Mouse (Mus musculus): ENCODE results near the gene Uevld. TPM values are rescaled to one million over a fixed set of nuclear protein-coding genes. Genes with fewer than 3 reads are reported as not detected.

The Uevld gene
- total RNA-seq, 2 experiments from 2014 or later, result 10.2 to 13.3 TPM

DNA sequence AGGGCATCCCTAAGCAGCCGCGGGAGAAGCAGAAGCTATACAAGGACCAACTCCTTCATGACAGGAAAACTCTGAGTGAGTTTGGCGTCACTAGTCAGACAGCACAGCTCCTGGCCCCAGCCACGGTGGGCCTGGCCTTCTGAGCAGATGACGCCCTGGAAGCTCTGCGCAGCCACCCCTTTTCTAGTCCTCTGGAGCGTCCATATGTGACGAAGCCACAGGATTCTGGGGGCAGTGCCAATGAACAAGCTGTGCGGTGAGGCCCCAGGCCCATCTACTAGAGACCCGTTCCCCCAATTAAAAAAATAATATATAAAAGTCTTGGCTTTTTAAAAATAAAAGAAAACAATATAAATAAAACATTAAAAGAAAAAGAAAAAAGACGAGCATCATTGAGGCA lies 17.1 kb upstream of the Uevld start:
- DNase-seq (ENCODE audit: low spot score in 2 of 2), result no peak
- intact Hi-C loops (cut with DNase I), result no loop called here

DNA sequence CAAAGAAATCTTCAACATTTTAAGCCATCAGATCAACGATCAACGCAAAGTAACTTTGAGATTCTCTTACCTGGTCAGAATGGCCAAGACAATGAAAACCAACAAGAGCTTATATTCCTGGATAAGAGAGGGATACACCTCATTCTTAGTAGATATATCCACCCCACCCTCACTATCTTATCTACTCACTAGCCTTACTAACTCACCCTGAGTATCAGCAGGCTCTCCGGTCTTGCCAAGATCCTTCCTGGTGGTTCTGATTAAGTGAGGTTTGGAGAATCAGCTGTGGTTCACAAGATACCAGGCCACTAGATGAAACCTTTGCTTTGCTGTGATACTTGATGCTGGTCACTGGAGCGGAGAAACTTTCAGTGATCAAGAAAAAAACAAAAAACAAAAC lies 16.3 kb upstream of the Uevld start:
- intact Hi-C loops (cut with DNase I), result no loop called here
- no peak for DNase-seq (ENCODE audit: low spot score in 2 of 2)

DNA sequence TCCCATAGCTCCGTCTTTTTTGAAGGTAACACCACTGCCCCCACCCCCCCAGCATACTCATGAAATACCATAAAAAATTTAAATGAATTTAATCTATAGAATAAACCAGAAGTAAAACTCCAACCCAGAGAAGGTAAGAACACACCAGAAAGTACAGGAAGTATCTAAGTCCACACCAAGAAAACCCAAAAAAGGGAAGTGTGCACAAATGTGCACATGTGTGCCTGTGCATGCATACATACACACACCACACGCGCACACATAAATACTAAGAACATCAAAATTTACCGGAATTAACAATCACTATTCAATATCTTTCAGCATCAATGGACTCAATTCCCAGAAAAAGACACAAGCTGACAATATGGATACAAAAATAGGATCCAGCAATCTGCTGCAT lies 11.6 kb upstream of the Uevld start:
- intact Hi-C loops (cut with DNase I), result no loop called here
- no peak for DNase-seq (ENCODE audit: low spot score in 2 of 2)

DNA sequence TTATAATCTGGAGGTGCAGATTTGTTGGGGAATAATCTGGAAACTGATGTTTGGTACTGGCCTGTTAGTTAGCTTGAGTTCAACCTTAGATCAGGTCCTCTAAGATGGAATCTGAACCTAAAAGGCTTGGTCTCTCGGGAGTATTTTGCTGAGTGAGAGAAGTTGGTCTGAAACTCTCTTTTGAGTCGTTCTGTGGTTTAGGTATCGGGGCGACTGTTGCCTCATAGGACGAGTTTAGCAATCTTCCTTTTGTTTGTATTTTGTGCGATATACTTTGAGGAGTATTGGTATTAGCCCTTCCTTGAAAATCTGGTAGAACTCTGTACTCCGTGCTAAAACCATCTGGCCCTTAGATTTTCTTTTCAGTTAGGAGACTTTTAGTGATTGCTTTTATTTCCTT lies 5.7 kb upstream of the Uevld start:
- intact Hi-C loops (cut with DNase I), result loop anchor here (5.0 kb wide), 1 partner anchor 108 kb away; no protein-coding TSS in a partner anchor
- no peak for DNase-seq (ENCODE audit: low spot score in 2 of 2)

DNA sequence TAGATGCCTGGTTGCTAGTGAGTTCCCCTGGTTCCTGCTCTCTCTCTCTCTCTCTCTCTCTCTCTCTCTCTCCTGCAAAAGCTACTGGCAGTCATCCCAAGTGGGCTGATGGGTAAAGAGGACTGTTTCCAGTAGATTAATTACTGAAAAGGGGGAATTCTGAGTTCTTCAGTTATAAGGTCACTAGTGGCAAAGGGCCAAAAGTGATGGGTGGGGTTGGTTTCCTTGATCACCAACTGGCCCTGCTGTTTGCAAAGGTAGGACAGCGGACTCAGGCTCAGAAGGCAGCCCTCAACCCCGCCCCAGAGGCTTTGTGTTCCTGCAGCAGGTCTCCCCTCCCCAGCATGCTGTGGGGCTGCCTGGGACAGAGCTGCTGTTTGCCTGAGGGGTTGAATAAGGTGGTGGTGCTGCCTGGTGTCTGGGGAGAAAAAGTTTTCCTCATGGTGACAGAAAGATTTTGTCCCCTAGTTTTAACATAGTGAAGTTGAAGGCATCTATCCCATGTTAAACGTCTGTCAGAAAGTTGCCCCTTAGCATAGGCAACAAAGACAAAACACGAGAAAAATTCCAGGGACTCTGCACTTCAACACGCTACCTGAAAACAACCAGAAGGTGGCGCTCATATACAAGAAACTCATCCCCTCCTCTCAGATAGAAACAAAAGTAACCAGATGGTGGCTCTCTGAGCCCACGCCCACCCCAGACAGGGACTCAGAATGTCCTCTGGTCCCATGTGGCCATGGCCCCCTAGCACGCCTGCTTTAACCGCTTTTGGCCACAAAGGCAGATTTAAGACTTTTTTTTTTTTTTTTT lies 4.7 kb upstream of the Uevld start:
- intact Hi-C loops (cut with DNase I), result loop anchor here (1.0 to 5.0 kb wide), 3 partner anchors 52 to 187 kb away; no protein-coding TSS in a partner anchor

DNA sequence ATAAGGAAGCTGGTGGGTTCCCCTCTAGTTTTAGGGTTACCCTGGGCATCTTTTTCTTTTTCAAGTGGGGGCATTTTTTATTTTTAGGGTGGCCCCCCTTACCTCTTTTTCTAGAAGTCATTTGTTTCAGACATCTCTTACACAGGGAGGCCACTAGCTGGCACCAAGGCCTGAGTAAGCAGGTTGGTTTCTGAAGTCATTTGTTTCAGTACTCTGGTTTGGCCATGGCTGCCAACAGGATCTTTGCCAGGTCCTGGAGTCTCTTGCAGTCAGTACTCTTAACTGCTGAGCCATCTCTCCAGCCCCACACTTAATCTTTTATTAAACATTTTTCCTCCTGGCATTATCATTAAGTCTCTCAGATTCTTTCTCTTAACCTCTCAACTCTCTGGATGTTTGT lies 3.8 kb upstream of the Uevld start:
- intact Hi-C loops (cut with DNase I), result loop anchor here (5.0 kb wide), 1 partner anchor 110 kb away; no protein-coding TSS in a partner anchor
- no peak for DNase-seq (ENCODE audit: low spot score in 2 of 2)

More for the DNA sequence above, 4.7 kb upstream of the Uevld start:
- peak; percentile 78 to 84 for DNase-seq (ENCODE audit: low spot score in 2 of 2)

DNA sequence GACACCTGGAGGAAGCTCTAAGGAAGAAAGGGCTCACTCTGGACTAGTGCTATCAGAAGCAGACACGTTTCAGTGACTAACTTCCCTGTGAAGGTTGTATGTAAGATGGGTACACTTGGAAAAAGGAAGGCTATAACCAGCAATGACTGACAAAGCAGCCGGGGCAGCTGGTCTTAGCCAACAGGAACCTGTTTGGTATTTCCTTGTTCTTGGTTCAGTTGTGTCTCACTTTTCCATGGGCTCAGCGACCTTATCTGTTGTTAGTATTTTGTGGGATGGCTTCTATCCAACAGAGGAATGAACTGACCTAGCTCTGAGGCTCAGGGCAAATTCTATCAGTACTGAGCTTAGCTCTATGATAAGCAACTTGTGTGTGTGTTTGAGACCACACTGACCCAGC lies 2.7 kb upstream of the Uevld start:
- no peak for DNase-seq (ENCODE audit: low spot score in 2 of 2)
- intact Hi-C loops (cut with DNase I), result loop anchor here (5.0 kb wide), 1 partner anchor 111 kb away; no protein-coding TSS in a partner anchor

DNA sequence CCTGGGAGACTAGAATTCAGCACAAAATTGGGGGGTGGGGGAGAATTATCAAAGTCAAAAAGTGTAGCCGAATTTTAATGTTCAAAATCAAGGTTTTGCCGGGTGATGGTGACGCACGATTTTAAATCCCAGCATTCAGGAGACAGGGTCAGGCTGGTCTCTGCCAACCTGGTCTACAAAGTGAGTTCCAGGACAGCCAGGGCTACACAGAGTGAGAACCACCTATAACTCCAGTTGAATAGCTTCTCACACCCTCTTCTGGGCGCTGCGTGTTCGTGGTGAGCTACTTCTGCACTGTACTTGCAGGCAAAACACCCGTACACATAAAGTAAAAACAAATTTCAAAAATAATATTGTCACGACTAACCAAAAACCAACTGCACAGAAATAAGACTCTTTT lies 526 bp upstream of the Uevld start:
- no peak for DNase-seq (ENCODE audit: low spot score in 2 of 2)
- intact Hi-C loops (cut with DNase I), result loop anchor here (2.0 kb wide), 1 partner anchor 50 kb away; the partner anchor contains the start of gene Spty2d1

DNA sequence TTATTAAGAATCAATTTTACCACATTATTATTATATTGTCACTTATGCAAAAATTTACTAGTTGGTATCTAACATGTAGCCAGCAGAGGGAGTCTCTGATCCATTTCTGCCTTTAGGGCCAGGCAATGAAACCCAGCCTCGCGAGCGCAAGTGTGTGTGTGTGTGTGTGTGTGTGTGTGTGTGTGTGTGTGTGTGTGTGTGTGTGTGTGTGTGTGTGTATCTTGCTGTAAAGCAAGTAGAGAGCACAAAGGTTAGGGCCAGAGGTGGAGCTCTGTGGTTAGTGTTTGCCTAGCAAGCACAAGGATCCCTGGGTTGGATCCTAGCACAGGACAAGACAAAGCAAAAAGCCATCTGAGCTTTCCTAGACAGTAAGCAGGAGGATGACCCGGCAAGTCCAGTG lies 22.5 kb downstream of the Uevld start:
- intact Hi-C loops (cut with DNase I), result no loop called here
- DNase-seq (ENCODE audit: low spot score in 2 of 2), result peak; percentile 19 to 20

- intact Hi-C loops (cut with DNase I), result no loop called here
Observed at GRCm38 (mm10) chr7:46934788-46935187, 23.5 kb downstream of the Uevld start.

GRCm38 (mm10) chr7:46931370-46931769 lies 27.0 kb downstream of the Uevld start:
- intact Hi-C loops (cut with DNase I), result no loop called here

More at GRCm38 (mm10) chr7:46934788-46935187, 23.5 kb downstream of the Uevld start:
- DNase-seq (ENCODE audit: low spot score in 2 of 2), result no peak

GRCm38 (mm10) chr7:46928291-46928690 lies 30.0 kb downstream of the Uevld start:
- intact Hi-C loops (cut with DNase I), result no loop called here
- no peak for DNase-seq (ENCODE audit: low spot score in 2 of 2)

More at GRCm38 (mm10) chr7:46931370-46931769, 27.0 kb downstream of the Uevld start:
- no peak for DNase-seq (ENCODE audit: low spot score in 2 of 2)

GRCm38 (mm10) chr7:46922075-46922474 lies 36.3 kb downstream of the Uevld start:
- intact Hi-C loops (cut with DNase I), result no loop called here

DNA sequence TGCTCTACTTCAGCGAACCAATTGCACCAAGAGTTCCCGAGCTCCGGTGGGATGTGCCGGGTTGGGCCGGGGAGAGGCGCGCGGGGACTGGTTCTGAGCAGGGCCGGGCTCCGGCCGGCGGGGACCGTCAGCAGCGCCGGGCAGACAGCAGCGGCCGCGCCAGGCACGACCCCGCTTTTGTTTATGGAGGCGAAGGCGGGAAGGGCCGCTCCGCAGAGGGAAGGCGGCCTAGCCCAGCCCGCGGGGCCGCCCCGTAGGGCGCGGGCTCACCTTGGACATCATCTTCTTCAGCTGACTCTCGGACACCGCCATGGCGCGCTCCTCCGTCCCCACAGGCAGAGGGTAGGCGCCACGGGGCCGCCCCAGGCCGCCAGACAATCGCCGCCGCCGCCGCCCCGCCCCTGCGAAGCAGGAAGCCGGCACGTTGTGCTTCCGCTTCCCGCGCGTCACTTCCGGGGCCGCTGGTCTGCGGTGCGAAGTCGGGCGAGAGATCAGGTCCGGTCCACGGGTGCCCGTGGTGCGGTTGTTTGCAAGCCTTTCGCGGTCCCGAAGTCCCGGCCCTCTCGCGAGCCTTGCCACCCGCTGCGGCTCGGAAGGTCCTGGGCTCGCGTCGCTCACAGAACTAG lies 38.7 kb downstream of the Uevld start, which contains the start of gene Tsg101:
TSS of gene Tsg101 (minus strand) at position 419 of the 626 bp plus-strand sequence.
- intact Hi-C loops (cut with DNase I), result no loop called here
- peak; percentile 91 to 94 for DNase-seq (ENCODE audit: low spot score in 2 of 2)

More at GRCm38 (mm10) chr7:46922075-46922474, 36.3 kb downstream of the Uevld start:
- no peak for DNase-seq (ENCODE audit: low spot score in 2 of 2)

- DNase-seq (ENCODE audit: low spot score in 2 of 2), result no peak
- intact Hi-C loops (cut with DNase I), result no loop called here
Observed at GRCm38 (mm10) chr7:46918678-46919371, 39.5 kb downstream of the Uevld start.

- no peak for DNase-seq (ENCODE audit: low spot score in 2 of 2)
- intact Hi-C loops (cut with DNase I), result no loop called here
Observed at GRCm38 (mm10) chr7:46916376-46916775, 42.0 kb downstream of the Uevld start.

- intact Hi-C loops (cut with DNase I), result no loop called here
Observed at GRCm38 (mm10) chr7:46911250-46911649, 47.1 kb downstream of the Uevld start.

DNA sequence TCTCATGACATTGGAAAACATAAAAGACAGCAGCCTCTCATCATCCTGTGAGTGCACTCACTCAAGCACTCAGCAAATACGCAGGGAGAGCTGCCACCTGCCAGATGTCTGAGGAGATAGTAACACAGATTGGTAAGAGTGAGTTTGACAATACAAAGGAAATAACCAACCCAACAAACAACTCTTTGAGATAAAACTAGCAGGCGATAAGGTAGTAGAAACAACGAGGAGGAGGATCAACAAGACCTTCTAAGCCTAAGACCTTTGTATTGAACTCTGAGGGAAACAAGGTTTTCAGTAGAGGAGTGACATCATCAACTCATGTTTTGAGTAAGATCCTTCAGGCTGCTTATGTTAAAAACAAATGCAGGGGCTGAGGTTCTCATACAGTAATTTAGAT lies 59.0 kb downstream of the Uevld start:
- DNase-seq (ENCODE audit: low spot score in 2 of 2), result no peak
- intact Hi-C loops (cut with DNase I), result no loop called here

More at GRCm38 (mm10) chr7:46911250-46911649, 47.1 kb downstream of the Uevld start:
- no peak for DNase-seq (ENCODE audit: low spot score in 2 of 2)

- intact Hi-C loops (cut with DNase I), result no loop called here
- no peak for DNase-seq (ENCODE audit: low spot score in 2 of 2)
Observed at GRCm38 (mm10) chr7:46895511-46895910, 62.8 kb downstream of the Uevld start.

DNA sequence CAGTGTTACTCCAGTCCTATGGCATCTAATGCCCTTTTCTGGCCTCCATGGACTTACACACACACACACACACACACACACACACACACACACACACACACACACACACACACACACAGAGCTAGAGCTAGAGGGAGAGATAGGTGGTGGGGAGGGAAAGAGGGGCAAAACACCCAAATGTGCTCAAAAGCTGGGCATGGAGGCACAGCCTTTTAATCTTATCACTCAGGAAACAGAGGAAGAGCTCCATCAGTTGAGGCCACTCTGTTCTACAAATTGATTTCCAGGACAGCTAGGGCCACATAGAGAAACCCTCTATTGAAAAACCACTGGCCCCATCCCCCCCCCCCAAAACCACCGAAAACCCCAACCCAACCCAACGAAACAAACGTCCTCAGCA lies 75.0 kb downstream of the Uevld start:
- intact Hi-C loops (cut with DNase I), result no loop called here
- no peak for DNase-seq (ENCODE audit: low spot score in 2 of 2)

All from left cerebral cortex, postnatal 25 days (tissue).